Mouse (Mus musculus) G1E (cell line): ENCODE results near the gene Slc22a17.

ENCODE experiments used
- CTCF ChIP-seq: IDR thresholded peaks from 2 replicates; pipeline ENCODE4 v1.5.1; 2012; ENCODE audit warnings: low read depth, low read length, inconsistent platforms, mixed read lengths
- GATA1 ChIP-seq: IDR thresholded peaks from 2 replicates; pipeline ENCODE4 v1.6.1; 2012; ENCODE audit warnings: borderline replicate concordance, low read length, inconsistent platforms, mixed read lengths
- GATA2 ChIP-seq: IDR thresholded peaks from 2 replicates; pipeline ENCODE4 v1.6.1; 2012; ENCODE audit warnings: low read depth, low read length, inconsistent platforms, borderline replicate concordance

DNA sequence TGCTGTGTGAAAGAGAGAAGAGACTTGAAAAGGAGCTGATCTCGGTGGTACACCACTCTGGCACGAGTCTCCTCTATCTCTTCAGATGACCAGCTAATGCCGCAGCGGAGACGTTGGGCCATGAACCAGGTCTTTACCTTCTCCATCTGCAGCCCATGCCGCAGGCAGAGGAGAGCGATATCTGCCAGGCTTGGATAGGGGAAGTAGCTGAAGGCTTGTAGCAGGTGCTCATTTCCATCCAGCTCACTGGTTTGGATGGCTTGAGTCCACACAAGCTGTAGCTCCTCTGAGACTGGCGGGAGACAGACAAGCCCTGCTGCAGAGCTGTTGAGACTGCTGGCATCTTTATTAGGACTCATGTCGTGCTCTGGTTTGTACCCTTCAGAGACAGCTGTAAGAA is 55.0 kb downstream of the Slc22a17 start:
- TF ChIP-seq CTCF (no peak), GATA1 (no peak), GATA2 (no peak)
